Mouse (Mus musculus) liver, adult 2 months (tissue): ENCODE data around the gene Atp11a. TPM values are rescaled to one million over a fixed set of nuclear protein-coding genes. Genes with fewer than 3 reads are reported as not detected.

Source experiments
- DNase-seq: peaks from one replicate; pipeline ENCODE4 v3.0.0-alpha.2; 2011; ENCODE audit warnings: low read depth, low spot score; ENCODE audit errors: extremely low read depth
- H3K27ac ChIP-seq: fragments of 200-500 bp; replicated peaks from 2 replicates; pipeline ENCODE4 v1.5.1; 2012; ENCODE audit warnings: low read depth, mild to moderate bottlenecking, control low read depth, inconsistent platforms, low read length; ENCODE audit not compliant: insufficient read depth
- H3K27me3 ChIP-seq: fragments of 200-500 bp; 2 replicates; pipeline ENCODE4 v1.6.1; 2012; ENCODE audit warnings: mild to moderate bottlenecking, moderate library complexity, low read length, inconsistent platforms; ENCODE audit not compliant: control insufficient read depth, insufficient read depth
- H3K36me3 ChIP-seq: fragments of 200-500 bp; 2 replicates; pipeline ENCODE4 v1.6.1; 2012; ENCODE audit warnings: low read length, inconsistent platforms; ENCODE audit not compliant: control insufficient read depth, insufficient read depth
- H3K4me1 ChIP-seq: fragments of 200-500 bp; 2 replicates; pipeline ENCODE4 v1.6.1; 2011; ENCODE audit warnings: low read length; ENCODE audit not compliant: control insufficient read depth, insufficient read depth
- H3K4me3 ChIP-seq: fragments of 200-500 bp; 2 replicates; pipeline ENCODE4 v1.5.1; 2011; ENCODE audit warnings: low read depth, mild to moderate bottlenecking, control low read depth, low read length, moderate library complexity; ENCODE audit not compliant: insufficient read depth
- H3K79me2 ChIP-seq: fragments of 200-500 bp; 2 replicates; pipeline ENCODE4 v1.6.1; 2012; ENCODE audit warnings: inconsistent platforms, mild to moderate bottlenecking, low read length, moderate library complexity; ENCODE audit not compliant: control insufficient read depth, insufficient read depth
- H3K9ac ChIP-seq: fragments of 200-500 bp; 2 replicates; pipeline ENCODE4 v1.6.1; 2012; ENCODE audit warnings: low read depth, mild to moderate bottlenecking, control low read depth, inconsistent platforms, low read length
- CTCF ChIP-seq: fragments of 200-500 bp; IDR thresholded peaks from 2 replicates; pipeline ENCODE4 v1.5.1; 2011; ENCODE audit warnings: low read depth, low read length, control low read depth
- POLR2A ChIP-seq: fragments of 200-500 bp; IDR thresholded peaks from 2 replicates; pipeline ENCODE4 v1.6.1; 2011; ENCODE audit warnings: low read length, control low read depth; ENCODE audit not compliant: insufficient read depth; ENCODE audit errors: extremely low read depth
- WGBS: fragments of 180-500 bp; shearing (Covaris S2); methylation state at CpG from one replicate; pipeline ENCODE4 v1.1.7; 2018; 5-methylcytosine and 5-hydroxymethylcytosine counted together
- polyA plus RNA-seq: library from polyadenylated mRNA; depleted of rRNA; stranded (reverse); fragments of >200 nt; gene quantifications from 2 replicates; pipeline ENCODE4 v1.2.3, GENCODE M21; 2012
- total RNA-seq: library from RNA; depleted of rRNA; stranded (reverse); fragments of >200 nt; gene quantifications from 2 replicates; pipeline ENCODE4 v1.2.3, GENCODE M21; 2014

Gene Atp11a
- total and polyA plus RNA-seq, 2 experiments, result 4.8 to 6.6 TPM

GRCm38 (mm10) chr8:12825236-12825635, 68.4 kb downstream of the Atp11a start:
- Histone ChIP-seq H3K36me3 (no peaks in the 10 kb centered on the region; the same call in 1 of the 2 replicates), H3K79me2 (no peaks in the 10 kb centered on the region), H3K9ac (no peak overlapping the region), H3K27me3 (peaks cover 19% of the 10 kb centered on the region), H3K27ac (no peak overlapping the region), H3K4me3 (no peak overlapping the region), H3K4me1 (no peaks in the 10 kb centered on the region)
- WGBS, result 61% methylated on average over 6 of the region's 6 CpGs
- TF ChIP-seq POLR2A (no peak), CTCF (no peak)
- no peak for DNase-seq

- Histone ChIP-seq H3K9ac (no peak overlapping the region), H3K27me3 (peaks cover 19% of the 10 kb centered on the region), H3K27ac (no peak overlapping the region), H3K36me3 (no peaks in the 10 kb centered on the region; the same call in 1 of the 2 replicates), H3K4me3 (no peak overlapping the region), H3K4me1 (no peaks in the 10 kb centered on the region), H3K79me2 (no peaks in the 10 kb centered on the region)
- 81% methylated on average over 8 of the region's 8 CpGs for WGBS
- TF ChIP-seq POLR2A (no peak), CTCF (no peak)
- DNase-seq, result peak; percentile 10
These were observed 68.9 kb downstream of the Atp11a start for GRCm38 (mm10) chr8:12825686-12826237.

- WGBS, result 90% methylated on average over 9 of the region's 9 CpGs
- TF ChIP-seq POLR2A, result no peak
- TF ChIP-seq CTCF, result no peak
- Histone ChIP-seq H3K36me3 (no peaks in the 10 kb centered on the region; the same call in 1 of the 2 replicates), H3K27ac (no peak overlapping the region), H3K4me1 (no peaks in the 10 kb centered on the region), H3K79me2 (no peaks in the 10 kb centered on the region), H3K27me3 (peaks cover 18% of the 10 kb centered on the region), H3K9ac (no peak overlapping the region), H3K4me3 (no peak overlapping the region)
- no peak for DNase-seq
These were observed 70.3 kb downstream of the Atp11a start for GRCm38 (mm10) chr8:12827124-12827523.

GRCm38 (mm10) chr8:12828298-12828697, 71.5 kb downstream of the Atp11a start:
- Histone ChIP-seq H3K79me2 (no peaks in the 10 kb centered on the region), H3K36me3 (no peaks in the 10 kb centered on the region), H3K9ac (no peak overlapping the region), H3K27ac (no peak overlapping the region), H3K4me1 (no peaks in the 10 kb centered on the region), H3K4me3 (no peak overlapping the region), H3K27me3 (peaks cover 11% of the 10 kb centered on the region)
- WGBS, result 77% methylated on average over 6 of the region's 6 CpGs
- DNase-seq, result no peak
- no peak for TF ChIP-seq CTCF
- no peak for TF ChIP-seq POLR2A

GRCm38 (mm10) chr8:12829381-12829780, 72.6 kb downstream of the Atp11a start:
- WGBS, result 67% methylated on average over 1 of the region's 1 CpGs
- DNase-seq, result no peak
- peaks cover 11% of the 10 kb centered on the region for H3K27me3 ChIP-seq
- H3K79me2 ChIP-seq, result no peaks in the 10 kb centered on the region
- H3K9ac ChIP-seq, result no peak overlapping the region
- no peak for TF ChIP-seq CTCF
- TF ChIP-seq POLR2A, result no peak
- no peaks in the 10 kb centered on the region for H3K36me3 ChIP-seq
- H3K4me1 ChIP-seq, result no peaks in the 10 kb centered on the region
- H3K4me3 ChIP-seq, result no peak overlapping the region
- H3K27ac ChIP-seq, result no peak overlapping the region
